Mouse (Mus musculus) Patski (cell line): Measurements from ENCODE around the gene Ptprn2. TPM values are rescaled to one million over a fixed set of nuclear protein-coding genes. Genes with fewer than 3 reads are reported as not detected.

ENCODE experiments used
- ATAC-seq: fragments of 100-300 bp; one replicate; pipeline ENCODE4 v1.8.0; 2021
- CTCF ChIA-PET: fragments of 350-600 bp; sonication (Branson Sonifier 250); formaldehyde crosslinking; loops from one replicate; lab custom pipeline; 2022; ENCODE audit warnings: inconsistent platforms; lab: Charles Lee
- POLR2A ChIA-PET: fragments of 350-600 bp; sonication (Branson Sonifier 250); formaldehyde crosslinking; loops from one replicate; lab custom pipeline; 2022; ENCODE audit warnings: antibody characterized with exemption, inconsistent platforms; lab: Charles Lee
- DNase-seq: peaks from one replicate; pipeline ENCODE4 v3.0.0-alpha.2; 2011; ENCODE audit warnings: low read depth, low spot score
- H3K27me3 ChIP-seq: fragments of 371-371 bp; one replicate; pipeline ENCODE4 v1.5.1; 2021
- CTCF ChIP-seq: fragments of 100-300 bp; IDR thresholded peaks from one replicate; pipeline ENCODE4 v1.5.1; 2021
- in situ Hi-C: fragments of 300-500 bp; cut with MboI; formaldehyde crosslinking; loops from 3 replicates; pipeline ENCODE4 v1.11.1; 2018; ENCODE audit warnings: low pct_unique_long_range_greater_than_20kb, mixed read lengths
- polyA plus RNA-seq: library from polyadenylated mRNA; unstranded; gene quantifications from one replicate; pipeline ENCODE4 v1.2.3, GENCODE M21; 2021

The Ptprn2 gene
- polyA plus RNA-seq, 1 experiment from 2014 or later = not detected

DNA sequence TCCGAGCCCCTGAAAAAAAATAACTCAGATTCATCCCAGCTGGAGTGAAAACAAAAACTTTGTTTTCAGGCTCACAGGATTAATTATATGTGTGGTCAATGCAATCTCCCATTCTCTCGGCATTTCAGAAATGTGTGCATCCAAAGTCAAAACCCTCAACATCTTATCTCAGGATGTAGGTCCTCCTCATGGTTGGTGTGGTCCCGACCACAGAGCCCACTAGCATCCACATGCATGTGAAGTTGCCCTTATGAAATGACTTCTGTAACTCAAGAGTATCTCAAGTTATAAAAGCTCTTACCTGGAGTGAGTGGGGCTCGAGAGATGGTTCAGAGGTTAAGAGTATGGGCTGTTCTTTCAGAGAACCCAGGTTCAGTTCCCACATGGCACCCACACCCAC is 784.7 kb downstream of the Ptprn2 start:
- H3K27me3 ChIP-seq = no peaks in the 10 kb centered on the region
- TF ChIP-seq CTCF = no peak
- ATAC-seq (no peak), DNase-seq (no peak)
- in situ Hi-C loops = no loop called here
- ChIA-PET CTCF (no interaction called here), POLR2A (no interaction called here)

DNA sequence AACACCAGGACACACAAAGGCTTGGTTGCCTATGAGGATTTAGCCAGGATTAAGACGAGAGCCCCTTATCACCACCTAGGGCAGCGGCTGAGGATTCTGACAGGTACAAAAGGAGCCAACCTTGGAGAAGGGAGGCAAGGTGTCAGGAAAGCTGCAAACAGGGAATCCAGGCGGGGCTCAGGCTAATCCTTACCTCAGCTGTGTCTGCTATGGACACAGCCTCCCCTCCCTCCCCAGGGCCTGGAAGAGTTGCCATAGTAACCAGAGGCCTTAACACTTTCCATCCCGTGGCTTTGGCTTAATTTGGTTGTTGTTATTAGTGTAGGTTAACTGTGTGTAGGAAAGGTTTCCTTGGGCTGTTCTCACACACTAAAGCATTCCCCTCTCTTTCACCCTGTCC is 787.6 kb downstream of the Ptprn2 start:
- ChIA-PET POLR2A (no interaction called here), CTCF (no interaction called here)
- DNase-seq (no peak), ATAC-seq (no peak)
- no peaks in the 10 kb centered on the region for H3K27me3 ChIP-seq
- TF ChIP-seq CTCF = no peak
- in situ Hi-C loops = no loop called here

DNA sequence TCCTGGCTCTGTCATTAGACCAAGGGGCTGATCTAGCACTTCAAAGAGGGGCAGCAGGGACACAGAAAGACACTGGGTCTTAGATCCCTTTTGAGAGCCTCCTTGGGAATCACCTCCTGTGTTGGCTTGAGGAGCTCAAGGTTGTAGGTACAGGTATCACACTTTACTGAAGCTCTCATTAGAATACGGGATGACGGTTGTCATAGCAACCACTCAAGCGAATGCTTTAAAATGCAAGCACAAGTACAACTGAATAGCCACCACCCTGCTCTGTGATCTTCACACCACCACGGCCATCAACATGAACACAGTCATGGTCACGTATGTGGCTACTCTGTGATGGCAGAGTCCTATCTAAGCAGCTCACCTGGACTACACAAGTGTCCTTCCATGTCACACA is 789.1 kb downstream of the Ptprn2 start:
- in situ Hi-C loops = no loop called here
- no peak for TF ChIP-seq CTCF
- ChIA-PET POLR2A (no interaction called here), CTCF (no interaction called here)
- H3K27me3 ChIP-seq = no peaks in the 10 kb centered on the region
- ATAC-seq (no peak), DNase-seq (no peak)

DNA sequence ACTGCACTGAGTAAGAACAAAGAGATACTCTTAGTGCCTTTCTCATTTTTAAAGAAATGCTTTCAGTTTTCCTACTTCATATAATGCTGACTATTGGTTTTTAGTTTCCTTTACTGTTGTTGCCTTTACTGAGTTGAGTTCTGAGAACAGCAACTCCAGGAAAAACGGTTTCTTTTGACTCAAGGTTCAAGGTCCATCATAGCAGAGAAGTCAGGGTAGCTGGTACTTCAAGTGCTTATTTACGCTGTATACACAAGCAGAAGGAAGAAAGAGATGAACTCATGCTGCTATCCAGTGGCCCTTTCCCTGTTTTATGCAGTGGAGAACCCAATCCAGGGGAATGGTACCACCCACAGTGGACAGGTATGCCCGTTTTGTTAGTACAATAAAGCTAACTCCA is 795.3 kb downstream of the Ptprn2 start:
- TF ChIP-seq CTCF = no peak
- ChIA-PET POLR2A (no interaction called here), CTCF (no interaction called here)
- DNase-seq (no peak), ATAC-seq (no peak)
- in situ Hi-C loops = no loop called here
- H3K27me3 ChIP-seq = peaks cover 4% of the 10 kb centered on the region

DNA sequence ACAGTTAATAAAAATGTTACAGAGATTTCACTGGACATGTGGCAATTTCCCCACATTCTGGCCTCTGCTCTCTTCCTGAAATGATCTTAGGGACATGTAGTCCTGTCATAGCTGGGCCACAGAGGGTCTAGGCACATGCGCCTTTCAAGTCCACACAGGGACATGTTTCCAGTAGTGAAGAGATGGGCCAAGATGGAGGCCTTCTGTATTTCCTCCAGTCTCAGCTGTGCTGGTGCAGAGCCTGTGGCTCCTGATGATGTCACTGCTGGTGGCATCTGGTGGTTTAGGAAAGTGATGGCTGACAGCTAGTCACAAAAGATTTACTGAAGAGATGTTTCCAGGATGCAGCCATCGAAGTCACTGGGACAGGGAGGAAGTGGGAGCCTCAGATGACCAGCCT is 797.1 kb downstream of the Ptprn2 start:
- no peak for ATAC-seq
- CTCF ChIA-PET = no interaction called here

DNA sequence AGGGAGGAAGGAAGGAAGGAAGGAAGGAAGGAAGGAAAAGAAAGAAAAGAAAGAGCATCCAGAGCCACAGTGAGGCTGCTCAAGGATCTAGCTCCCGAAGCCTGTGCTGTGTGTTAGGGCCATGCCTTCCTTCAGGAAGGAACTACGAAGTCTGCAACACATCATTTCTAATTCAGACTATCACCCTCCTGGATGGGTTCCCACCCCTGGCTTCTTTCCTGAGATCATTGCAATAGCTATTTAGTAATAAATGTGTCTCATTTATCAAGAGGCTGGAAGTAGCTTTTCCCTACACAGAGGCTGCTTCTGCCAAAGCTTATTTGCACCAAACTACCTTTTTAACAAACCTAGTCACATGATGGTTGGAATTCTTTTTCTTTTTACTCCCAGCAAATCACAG is 801.9 kb downstream of the Ptprn2 start:
- ChIA-PET CTCF (no interaction called here), POLR2A (no interaction called here)
- no peak for TF ChIP-seq CTCF
- ATAC-seq (no peak), DNase-seq (no peak)
- peaks cover 4% of the 10 kb centered on the region for H3K27me3 ChIP-seq
- in situ Hi-C loops = no loop called here

More for the DNA sequence above, 797.1 kb downstream of the Ptprn2 start:
- TF ChIP-seq CTCF = no peak
- H3K27me3 ChIP-seq = peaks cover 4% of the 10 kb centered on the region
- POLR2A ChIA-PET = no interaction called here
- no peak for DNase-seq
- in situ Hi-C loops = no loop called here

DNA sequence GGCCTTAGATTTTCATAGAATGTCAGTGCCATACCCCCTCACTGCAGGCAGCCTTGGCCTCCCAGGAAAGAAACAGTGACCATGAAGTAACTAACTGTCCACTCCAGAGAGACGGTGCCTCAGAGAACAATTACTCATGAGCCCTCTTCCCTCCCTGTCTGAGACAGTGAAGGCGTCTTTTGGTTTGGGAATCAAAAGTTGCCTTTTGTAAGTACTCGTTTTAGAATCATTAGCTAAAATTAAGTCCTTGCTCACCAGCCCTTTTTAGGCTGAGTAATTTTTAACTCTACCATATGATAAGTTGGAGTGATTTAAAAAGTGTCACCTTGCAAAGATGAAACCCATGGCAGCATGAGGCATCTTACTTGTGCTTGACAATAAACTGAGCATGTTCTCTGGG is 806.4 kb downstream of the Ptprn2 start:
- no peak for TF ChIP-seq CTCF
- DNase-seq (no peak), ATAC-seq (no peak)
- in situ Hi-C loops = no loop called here
- no peaks in the 10 kb centered on the region for H3K27me3 ChIP-seq
- CTCF ChIA-PET = no interaction called here
- POLR2A ChIA-PET = no interaction called here

DNA sequence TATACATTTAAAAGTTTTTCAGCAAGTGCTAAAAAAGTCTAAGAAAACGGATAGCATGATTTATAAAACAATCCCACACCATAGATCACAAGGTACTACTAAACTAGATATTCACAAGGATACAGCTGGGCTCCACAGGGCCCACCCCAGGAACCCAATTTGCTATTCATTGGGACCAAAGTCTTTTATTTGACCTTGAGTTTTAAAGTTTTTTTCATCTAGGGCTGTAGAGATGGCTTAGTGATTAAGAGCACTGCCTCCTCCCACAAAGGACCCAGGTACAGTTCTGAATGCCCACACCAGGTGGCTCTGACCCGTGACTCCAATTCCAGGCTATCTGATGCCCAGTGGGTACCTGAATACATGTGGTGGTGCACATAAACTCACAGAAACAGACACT is 811.3 kb downstream of the Ptprn2 start:
- ChIA-PET CTCF (no interaction called here), POLR2A (no interaction called here)
- ATAC-seq (no peak), DNase-seq (no peak)
- H3K27me3 ChIP-seq = no peaks in the 10 kb centered on the region
- in situ Hi-C loops = no loop called here
- no peak for TF ChIP-seq CTCF

DNA sequence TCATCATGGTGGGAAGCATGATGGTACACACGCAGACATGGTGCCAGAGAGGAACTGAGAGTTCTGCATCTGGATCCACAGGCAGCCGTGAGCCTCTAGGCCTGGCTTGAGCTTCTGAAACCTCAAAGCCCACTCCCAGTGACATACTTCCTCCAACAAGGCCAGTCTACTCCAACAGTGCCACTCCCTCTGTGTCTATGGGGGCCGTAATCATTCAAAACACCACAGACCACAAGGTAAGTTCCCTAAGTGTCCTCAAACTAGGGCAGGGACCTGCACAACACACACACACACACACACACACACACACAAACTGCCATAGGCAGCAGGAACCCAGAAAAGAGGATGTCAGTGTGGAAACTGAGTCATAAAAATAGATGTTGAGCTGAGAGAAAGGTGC is 813.6 kb downstream of the Ptprn2 start:
- CTCF ChIA-PET = no interaction called here
- no peak for ATAC-seq
- POLR2A ChIA-PET = no interaction called here
- in situ Hi-C loops = no loop called here
- DNase-seq = no peak
- TF ChIP-seq CTCF = no peak
- no peaks in the 10 kb centered on the region for H3K27me3 ChIP-seq

DNA sequence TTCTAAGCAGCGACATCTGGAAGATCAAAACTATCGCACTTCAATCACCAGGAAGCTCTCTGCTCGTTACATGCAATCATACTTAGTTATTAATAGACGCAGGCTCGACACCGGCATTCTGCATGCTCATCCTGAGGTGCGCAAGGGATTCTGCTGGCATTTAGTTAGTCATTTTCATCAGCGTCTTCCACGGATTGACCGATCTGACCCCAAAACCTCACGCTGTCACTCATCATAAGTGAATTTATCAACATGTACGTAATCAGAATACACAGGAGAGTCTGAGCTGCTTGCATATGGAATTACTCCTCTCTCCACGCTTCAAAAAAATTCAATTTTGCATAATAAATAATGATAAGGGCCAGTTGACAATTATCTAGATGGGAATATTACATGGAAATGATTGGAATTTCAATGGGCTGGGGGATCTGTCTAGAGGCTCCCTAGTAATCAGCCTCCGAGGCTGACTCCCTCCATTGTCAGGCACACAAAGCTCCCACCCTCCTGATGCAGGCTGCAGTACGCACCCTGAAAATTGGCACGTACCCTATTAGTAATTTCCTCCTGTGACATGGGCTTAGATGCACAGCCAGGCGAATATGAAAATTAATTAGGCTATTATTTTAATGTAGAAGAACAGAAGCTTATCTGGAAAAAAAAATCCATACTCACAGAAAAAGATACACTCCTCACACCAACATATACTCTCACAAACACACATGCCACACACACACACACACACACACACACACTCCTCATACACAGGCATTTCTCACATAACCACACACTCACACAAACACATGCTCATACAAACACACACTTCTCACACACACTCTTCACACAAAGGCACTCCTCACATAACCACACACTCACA is 819.5 kb downstream of the Ptprn2 start:
- POLR2A ChIA-PET = no interaction called here
- TF ChIP-seq CTCF = no peak
- in situ Hi-C loops = no loop called here
- CTCF ChIA-PET = no interaction called here
- peaks cover 3% of the 10 kb centered on the region for H3K27me3 ChIP-seq
- DNase-seq (no peak), ATAC-seq (no peak)

DNA sequence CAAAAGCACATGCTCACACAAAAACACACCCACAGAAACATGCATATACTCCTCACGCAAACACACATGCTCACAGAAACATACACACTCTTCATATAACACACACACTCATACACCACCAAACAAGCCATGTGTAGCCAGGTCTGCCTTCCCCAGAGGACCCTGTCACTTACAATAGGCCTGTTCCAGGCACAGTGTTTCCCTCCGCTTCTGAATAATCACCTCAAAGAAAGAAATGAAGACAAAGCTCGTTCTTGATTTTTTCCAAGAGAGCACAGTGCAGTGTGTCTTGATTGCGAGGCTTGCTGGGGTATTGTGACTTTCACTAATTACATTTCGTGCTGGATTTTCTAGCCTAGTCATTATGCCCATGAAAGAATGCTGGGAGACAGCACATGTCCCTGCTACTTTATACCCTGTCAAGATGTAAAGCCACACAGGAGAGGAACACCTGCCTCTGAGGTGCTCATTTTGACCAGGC is 820.1 kb downstream of the Ptprn2 start:
- DNase-seq (no peak), ATAC-seq (no peak)
- no peak for TF ChIP-seq CTCF
- in situ Hi-C loops = no loop called here
- peaks cover 3% of the 10 kb centered on the region for H3K27me3 ChIP-seq
- ChIA-PET CTCF (no interaction called here), POLR2A (no interaction called here)

DNA sequence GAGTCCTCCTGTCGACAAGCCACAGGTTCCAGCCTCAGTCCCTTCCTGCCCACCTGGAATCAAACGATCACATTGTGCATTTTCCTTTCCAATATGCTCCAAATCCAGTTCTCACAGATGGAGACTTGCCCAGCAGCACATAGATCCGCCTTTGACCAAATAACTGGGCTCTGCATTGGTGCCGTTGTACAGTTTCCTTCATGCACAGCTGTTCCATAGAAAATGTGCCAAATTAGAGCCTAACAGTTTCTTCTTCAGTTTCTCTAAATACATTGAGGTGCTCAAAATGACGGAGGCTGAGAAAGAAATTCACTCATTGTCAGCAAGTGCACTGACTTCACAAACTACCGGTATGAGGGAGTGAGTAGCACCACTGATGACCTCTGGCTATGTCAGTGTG is 826.6 kb downstream of the Ptprn2 start:
- in situ Hi-C loops = no loop called here
- DNase-seq (no peak), ATAC-seq (no peak)
- POLR2A ChIA-PET = no interaction called here
- H3K27me3 ChIP-seq = no peaks in the 10 kb centered on the region
- no peak for TF ChIP-seq CTCF
- CTCF ChIA-PET = no interaction called here
